8 mouse cellular contexts compared by ENCODE assay signal in the genomic region with DNA sequence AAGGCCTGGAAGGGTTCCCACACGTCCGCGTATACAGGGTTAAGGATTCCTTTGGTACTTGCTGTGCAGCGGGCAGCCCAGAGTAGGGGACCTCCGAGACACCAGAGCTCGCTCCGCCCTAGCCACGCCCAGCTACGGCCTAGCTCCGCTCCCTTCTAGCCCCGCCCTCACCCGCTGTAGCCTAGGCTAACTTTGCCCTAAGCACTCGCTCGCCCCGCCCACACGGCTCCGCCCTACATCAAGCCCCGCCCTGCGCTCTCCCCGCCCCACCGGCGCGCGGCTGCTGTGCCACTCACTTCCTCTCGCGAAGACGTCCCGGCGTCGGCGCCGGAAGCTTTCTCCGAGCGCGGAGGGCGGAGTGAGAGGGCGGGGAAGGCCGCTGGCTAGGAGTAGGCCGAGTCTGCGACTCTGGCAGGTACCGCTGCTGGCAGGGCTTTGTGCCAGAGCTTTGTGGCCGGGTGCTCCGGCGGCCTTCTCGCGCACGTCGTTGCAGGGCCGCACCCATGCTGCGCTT. TPM values are rescaled to one million over a fixed set of nuclear protein-coding genes. Genes with fewer than 3 reads are reported as not detected.
A peak's percentile ranks its signal among the peaks of the same experiment; 100 is the strongest.
DNase-seq lines count a peak whose midpoint lies in the region; ATAC-seq and TF ChIP-seq lines count a peak whose summit lies in the region.

A gene (plus strand): TSS at position 252 of the 514 bp plus-strand sequence.

- under 1% methylated on average over 48 of the region's 50 CpGs for WGBS in forebrain, embryonic 16.5 days
- WGBS in lung, embryonic 14.5 days = under 1% methylated on average over 50 of the region's 50 CpGs
- WGBS in olfactory bulb, adult 2 months = under 1% methylated on average over 50 of the region's 50 CpGs
- WGBS in thymus, adult 2 months = under 1% methylated on average over 50 of the region's 50 CpGs

- H3K27me3 ChIP-seq in G1E (ENCODE audit: insufficient read depth, low read length) = no peaks in the 10 kb centered on the region
- H3K27me3 ChIP-seq in forebrain, embryonic 16.5 days (replicated peaks; ENCODE audit: control insufficient read depth, insufficient read depth, low read length) = no peaks in the 10 kb centered on the region
- H3K27me3 ChIP-seq in lung, embryonic 14.5 days (ENCODE audit: insufficient read depth, low read length) = no peaks in the 10 kb centered on the region
- no peaks in the 10 kb centered on the region for H3K27me3 ChIP-seq in thymus, adult 2 months (ENCODE audit: control insufficient read depth, insufficient read depth, low read length)

- H3K9me3 ChIP-seq in G1E (replicated peaks) = 0 out of 2 replicates have a peak, but pooled peaks cover 3% of the 10 kb centered on the region
- no peaks in the 10 kb centered on the region for H3K9me3 ChIP-seq in forebrain, embryonic 16.5 days (ENCODE audit: control insufficient read depth, low read length)
- H3K9me3 ChIP-seq in lung, embryonic 14.5 days (ENCODE audit: low read depth, low read length) = no peaks in the 10 kb centered on the region

- peak within 1 kb of the TSS; percentile 85 for H3K4me2 ChIP-seq in forebrain, embryonic 16.5 days (ENCODE audit: low read length)
- H3K4me2 ChIP-seq in lung, embryonic 14.5 days = peak within 1 kb of the TSS; percentile 73

- peak within 1 kb of the TSS; percentile 94 for H3K9ac ChIP-seq in forebrain, embryonic 16.5 days (replicated peaks; ENCODE audit: low read depth, low read length)
- H3K9ac ChIP-seq in lung, embryonic 14.5 days = peak within 1 kb of the TSS; percentile 94

- peak within 1 kb of the TSS; percentile 87 for H3K27ac ChIP-seq in forebrain, embryonic 16.5 days (ENCODE audit: low read length)
- peak within 1 kb of the TSS; percentile 96 for H3K27ac ChIP-seq in layer of hippocampus, adult 2 months
- peak within 1 kb of the TSS; percentile 88 for H3K27ac ChIP-seq in lung, embryonic 14.5 days (ENCODE audit: low read depth)
- peak within 1 kb of the TSS; percentile 35 for H3K27ac ChIP-seq in olfactory bulb, adult 2 months (ENCODE audit: insufficient read depth, low read depth, low read length)
- H3K27ac ChIP-seq in thymus, adult 2 months (ENCODE audit: control insufficient read depth, insufficient read depth, low read length) = peak within 1 kb of the TSS; percentile 20

- no peak for TF ChIP-seq CTCF in G1E (IDR thresholded peaks at IDR 0.05; ENCODE audit: low read depth, low read length)
- TF ChIP-seq CTCF in layer of hippocampus, adult 2 months (conservative IDR thresholded peaks at IDR 0.05) = no peak
- TF ChIP-seq CTCF in lung, embryonic 14.5 days (IDR thresholded peaks at IDR 0.05; ENCODE audit: low read depth) = no peak
- no peak for TF ChIP-seq CTCF in olfactory bulb, adult 2 months (IDR thresholded peaks at IDR 0.05; ENCODE audit: insufficient read depth, low read depth, low read length)
- 0 out of 2 replicates have a peak, but pooled peaks have one; percentile 30 for TF ChIP-seq CTCF in thymus, adult 2 months (IDR thresholded peaks at IDR 0.05; ENCODE audit: borderline replicate concordance, control insufficient read depth, extremely low read depth, insufficient read depth, low read length, poor library complexity)

- DNase-seq in G1E (ENCODE audit: low spot score) = peak; percentile 94
- DNase-seq in cerebellum, adult 18-20 months = peak; percentile 99 to 100
- DNase-seq in heart, postnatal 36 days = peak; percentile 100
- DNase-seq in layer of hippocampus, adult 2 months (ENCODE audit: low spot score in 2 of 2) = peak; percentile 99
- DNase-seq in lung, embryonic 14.5 days = peak; percentile 100
- peak; percentile 100 for DNase-seq in thymus, adult 2 months

- H3K36me3 ChIP-seq in G1E (replicated peaks) = peaks cover 31% of the 10 kb centered on the region
- H3K36me3 ChIP-seq in forebrain, embryonic 16.5 days (ENCODE audit: control insufficient read depth, insufficient read depth) = no peaks in the 10 kb centered on the region; the same call in 1 of the 2 replicates
- H3K36me3 ChIP-seq in lung, embryonic 14.5 days (ENCODE audit: insufficient read depth) = peaks cover 29% of the 10 kb centered on the region
- H3K36me3 ChIP-seq in thymus, adult 2 months (ENCODE audit: control insufficient read depth, insufficient read depth, low read length) = 0 out of 2 replicates have a peak, but pooled peaks cover 9% of the 10 kb centered on the region

- peak; percentile 97 for ATAC-seq in G1E (ENCODE audit: extremely low read depth, insufficient number of reproducible peaks, low FRiP score, poor library complexity, severe bottlenecking)
- peak; percentile 98 for ATAC-seq in forebrain, embryonic 16.5 days
- ATAC-seq in lung, embryonic 14.5 days (ENCODE audit: insufficient read depth) = peak; percentile 99

- intact Hi-C loops in heart, postnatal 36 days (cut with DNase I) = loop anchor here (10.0 kb wide), 1 partner anchor 359 kb away; a partner anchor contains a TSS

- TF ChIP-seq POLR2A in olfactory bulb, adult 2 months (IDR thresholded peaks at IDR 0.05; ENCODE audit: insufficient read depth, low read depth, low read length) = peak; percentile 61; the same call in 1 of the 2 replicates
- peak; percentile 86 for TF ChIP-seq POLR2A in thymus, adult 2 months (IDR thresholded peaks at IDR 0.05; ENCODE audit: control insufficient read depth, extremely low read depth, insufficient read depth, low read length, poor library complexity)

- peaks cover 33% of the 10 kb centered on the region for H3K4me1 ChIP-seq in G1E (ENCODE audit: insufficient read depth, low read depth, low read length)
- H3K4me1 ChIP-seq in forebrain, embryonic 16.5 days (replicated peaks; ENCODE audit: control insufficient read depth, insufficient read depth, low read length) = peaks cover 25% of the 10 kb centered on the region
- H3K4me1 ChIP-seq in lung, embryonic 14.5 days (ENCODE audit: insufficient read depth) = peaks cover 11% of the 10 kb centered on the region
- no peaks in the 10 kb centered on the region for H3K4me1 ChIP-seq in olfactory bulb, adult 2 months (ENCODE audit: control insufficient read depth, insufficient read depth, low read length)
- peaks cover 4% of the 10 kb centered on the region for H3K4me1 ChIP-seq in thymus, adult 2 months (replicated peaks; ENCODE audit: control insufficient read depth, insufficient read depth, low read length)

- peak within 1 kb of the TSS; percentile 88 for H3K4me3 ChIP-seq in G1E (ENCODE audit: low read depth, low read length)
- H3K4me3 ChIP-seq in forebrain, embryonic 16.5 days (replicated peaks; ENCODE audit: low read length) = peak within 1 kb of the TSS; percentile 82
- H3K4me3 ChIP-seq in layer of hippocampus, adult 2 months = peak within 1 kb of the TSS; percentile 95
- peak within 1 kb of the TSS; percentile 79 for H3K4me3 ChIP-seq in lung, embryonic 14.5 days (ENCODE audit: low read depth, low read length)
- peak within 1 kb of the TSS; percentile 67 for H3K4me3 ChIP-seq in olfactory bulb, adult 2 months (ENCODE audit: insufficient read depth, low read depth, low read length)
- H3K4me3 ChIP-seq in thymus, adult 2 months (ENCODE audit: control insufficient read depth, insufficient read depth, low read length) = peak within 1 kb of the TSS; percentile 73

RNA-seq across cellular contexts. Expression of the gene that starts here (rescaled TPM):
- total RNA-seq in G1E (2014; fragmentation: Nextera tagmentation) (72.5 and 79.2 TPM in 2 replicates), G1E (2017) (120 and 132 TPM in 2 replicates)
- 7.8 and 8.7 TPM in 2 replicates for polyA plus RNA-seq in G1E (2012)
- 114 and 118 TPM in 2 replicates for polyA plus RNA-seq in forebrain, embryonic 16.5 days (2015; fragmentation: Nextera tagmentation; extraction: Ambion mirVana)
- 10 to 100 TPM; 42.2 to 44.1 TPM for total RNA-seq in heart, postnatal 36 days (2021)
- 10 to 100 TPM; 75.5 to 77.0 TPM for total RNA-seq in layer of hippocampus, adult 2 months (2021)
- 123 and 131 TPM in 2 replicates for polyA plus RNA-seq in lung, embryonic 14.5 days (2014; fragmentation: Nextera tagmentation; extraction: Ambion mirVana)
- not detected in 2 replicates for polyA plus RNA-seq in olfactory bulb, adult 2 months (2012; ENCODE audit: insufficient read depth, insufficient read length, low replicate concordance, missing spikeins)
- polyA plus RNA-seq in thymus, adult 2 months (2012; rRNA removed) = 21.7 and 26.3 TPM in 2 replicates

Comparison
In these comparisons a context has a peak if more than half of its experiments do, and no peak if none do; other contexts are left out.
1. Peak in every context shown above with its lines: DNase-seq, ATAC-seq, H3K4me3 ChIP-seq and H3K27ac ChIP-seq.
2. H3K27ac ChIP-seq: peak in every context shown above with its lines; median percentile 96 in layer of hippocampus, adult 2 months; 88 in lung, embryonic 14.5 days; 87 in forebrain, embryonic 16.5 days; 35 in olfactory bulb, adult 2 months; 20 in thymus, adult 2 months.